Mouse (Mus musculus) intestine, postnatal 0 days (tissue): Measurements from ENCODE around the gene Zdhhc4. TPM values are rescaled to one million over a fixed set of nuclear protein-coding genes. Genes with fewer than 3 reads are reported as not detected.

Source experiments
- ATAC-seq: fragments of 200-750 bp; cut with Nextera tagmentation; 2 replicates; pipeline ENCODE4 v1.8.0; 2017; ENCODE audit warnings: mild to moderate bottlenecking, moderate TSS enrichment, moderate library complexity
- H3K27ac ChIP-seq: fragments of 300-500 bp; sonication (generic); 2 replicates; pipeline ENCODE4 v1.5.1; 2014; ENCODE audit warnings: mild to moderate bottlenecking, low read depth, low read length, moderate library complexity
- H3K27me3 ChIP-seq: fragments of 300-500 bp; sonication (generic); replicated peaks from 2 replicates; pipeline ENCODE4 v1.6.1; 2014; ENCODE audit warnings: low read length, mixed read lengths; ENCODE audit not compliant: control insufficient read depth, insufficient read depth
- H3K36me3 ChIP-seq: fragments of 300-500 bp; sonication (generic); 2 replicates; pipeline ENCODE4 v1.6.1; 2014; ENCODE audit warnings: mild to moderate bottlenecking, moderate library complexity; ENCODE audit not compliant: control insufficient read depth, insufficient read depth
- H3K4me1 ChIP-seq: fragments of 300-500 bp; sonication (generic); replicated peaks from 2 replicates; pipeline ENCODE4 v1.6.1; 2014; ENCODE audit warnings: antibody characterized with exemption, low read length, mixed read lengths; ENCODE audit not compliant: control insufficient read depth, insufficient read depth
- H3K4me2 ChIP-seq: fragments of 300-500 bp; sonication (generic); replicated peaks from 2 replicates; pipeline ENCODE4 v1.6.1; 2014; ENCODE audit warnings: low read depth, mild to moderate bottlenecking, moderate library complexity
- H3K4me3 ChIP-seq: fragments of 300-500 bp; sonication (generic); 2 replicates; pipeline ENCODE4 v1.5.1; 2014; ENCODE audit warnings: low read depth, low read length
- H3K9ac ChIP-seq: fragments of 300-500 bp; sonication (generic); 2 replicates; pipeline ENCODE4 v1.6.1; 2014; ENCODE audit warnings: mild to moderate bottlenecking, low read depth, low read length
- H3K9me3 ChIP-seq: fragments of 300-500 bp; sonication (generic); 2 replicates; pipeline ENCODE4 v1.6.1; 2016; ENCODE audit warnings: mixed run types; ENCODE audit not compliant: control insufficient read depth
- CTCF ChIP-seq: sonication (generic); IDR thresholded peaks from 2 replicates; pipeline ENCODE4 v1.5.1; 2016; ENCODE audit warnings: low read depth, mild to moderate bottlenecking, control low read depth, antibody characterized with exemption, moderate library complexity
- WGBS: fragments of 180-500 bp; shearing (Covaris S2); extraction: QIAGEN DNeasy Blood & Tissue Kit; methylation state at CpG from one replicate; pipeline ENCODE4 v1.1.7; 2014; 5-methylcytosine and 5-hydroxymethylcytosine counted together
- polyA plus RNA-seq: library from polyadenylated mRNA; unstranded; fragments of >200 nt; fragmentation: Nextera tagmentation; extraction: Ambion mirVana; gene quantifications from 2 replicates; pipeline ENCODE4 v1.2.1, GENCODE M21; 2015

The Zdhhc4 gene
- polyA plus RNA-seq, 1 experiment from 2014 or later = 46.5 TPM

- no peak for ATAC-seq
- H3K27ac ChIP-seq = no peak overlapping the region
- WGBS = 34% methylated on average over 8 of the region's 8 CpGs
- no peak for TF ChIP-seq CTCF
- H3K36me3 ChIP-seq = no peaks in the 10 kb centered on the region; the same call in 1 of the 2 replicates
- H3K9me3 ChIP-seq = no peaks in the 10 kb centered on the region
- peak overlapping the region; percentile 94 for H3K4me3 ChIP-seq
- H3K4me2 ChIP-seq = peak overlapping the region; percentile 98
- no peak overlapping the region for H3K9ac ChIP-seq
- no peaks in the 10 kb centered on the region for H3K27me3 ChIP-seq
- H3K4me1 ChIP-seq = 0 out of 2 replicates have a peak, but pooled peaks cover 3% of the 10 kb centered on the region
These were observed 60.1 kb downstream of the Zdhhc4 start for GRCm38 (mm10) chr5:143268985-143269362.

GRCm38 (mm10) chr5:143266794-143267193 is 62.3 kb downstream of the Zdhhc4 start:
- no peak overlapping the region for H3K9ac ChIP-seq
- no peak overlapping the region for H3K27ac ChIP-seq
- no peak for TF ChIP-seq CTCF
- no peak for ATAC-seq
- no peaks in the 10 kb centered on the region for H3K27me3 ChIP-seq
- 0 out of 2 replicates have a peak, but pooled peaks cover 3% of the 10 kb centered on the region for H3K4me1 ChIP-seq
- peaks cover 14% of the 10 kb centered on the region; the same call in 1 of the 2 replicates for H3K36me3 ChIP-seq
- no peak overlapping the region for H3K4me3 ChIP-seq
- no peak overlapping the region for H3K4me2 ChIP-seq
- no peaks in the 10 kb centered on the region for H3K9me3 ChIP-seq
- 87% methylated on average over 6 of the region's 6 CpGs for WGBS

Other genes starting within 250 kb of the Zdhhc4 start
- 16.9 and 20.6 TPM in 2 replicates for gene Rnf216, start 216.3 kb downstream of the Zdhhc4 start, polyA plus RNA-seq
- gene Olfr718-ps1, start 181.7 kb downstream of the Zdhhc4 start, polyA plus RNA-seq = 0.23 and 0.26 TPM in 2 replicates
- 2.5 and 2.9 TPM in 2 replicates for gene Rbak, start 148.5 kb downstream of the Zdhhc4 start, polyA plus RNA-seq
- not detected in 2 replicates for gene Spdye4b, start 148.2 kb downstream of the Zdhhc4 start, polyA plus RNA-seq
- gene Spdye4a, start 102.4 kb downstream of the Zdhhc4 start, polyA plus RNA-seq = not detected in 2 replicates
- gene Zfp12, start 94.1 kb downstream of the Zdhhc4 start, polyA plus RNA-seq = 2.1 and 2.7 TPM in 2 replicates
- gene Zfp316, start 59.2 kb downstream of the Zdhhc4 start, polyA plus RNA-seq = 0.81 and 0.86 TPM in 2 replicates
- not detected in 2 replicates for gene Zfp853, start 35.6 kb downstream of the Zdhhc4 start, polyA plus RNA-seq
- gene E130309D02Rik, start 13.9 kb downstream of the Zdhhc4 start, polyA plus RNA-seq = 14.7 and 14.9 TPM in 2 replicates
- gene Grid2ip, start 28.1 kb upstream of the Zdhhc4 start, polyA plus RNA-seq = 0.04 and 0.10 TPM in 2 replicates
- 429 and 451 TPM in 2 replicates for gene Kdelr2, start 74.6 kb upstream of the Zdhhc4 start, polyA plus RNA-seq
- gene Daglb, start 135.3 kb upstream of the Zdhhc4 start, polyA plus RNA-seq = 10.6 and 11.4 TPM in 2 replicates
- 375 and 413 TPM in 2 replicates for gene Rac1, start 198.8 kb upstream of the Zdhhc4 start, polyA plus RNA-seq